Mouse (Mus musculus): ENCODE measurements around the gene Prrg2. TPM values are rescaled to one million over a fixed set of nuclear protein-coding genes. Genes with fewer than 3 reads are reported as not detected.

Gene Prrg2
- polyA plus RNA-seq, 1 experiment from 2014 or later: 8.5 TPM

DNA sequence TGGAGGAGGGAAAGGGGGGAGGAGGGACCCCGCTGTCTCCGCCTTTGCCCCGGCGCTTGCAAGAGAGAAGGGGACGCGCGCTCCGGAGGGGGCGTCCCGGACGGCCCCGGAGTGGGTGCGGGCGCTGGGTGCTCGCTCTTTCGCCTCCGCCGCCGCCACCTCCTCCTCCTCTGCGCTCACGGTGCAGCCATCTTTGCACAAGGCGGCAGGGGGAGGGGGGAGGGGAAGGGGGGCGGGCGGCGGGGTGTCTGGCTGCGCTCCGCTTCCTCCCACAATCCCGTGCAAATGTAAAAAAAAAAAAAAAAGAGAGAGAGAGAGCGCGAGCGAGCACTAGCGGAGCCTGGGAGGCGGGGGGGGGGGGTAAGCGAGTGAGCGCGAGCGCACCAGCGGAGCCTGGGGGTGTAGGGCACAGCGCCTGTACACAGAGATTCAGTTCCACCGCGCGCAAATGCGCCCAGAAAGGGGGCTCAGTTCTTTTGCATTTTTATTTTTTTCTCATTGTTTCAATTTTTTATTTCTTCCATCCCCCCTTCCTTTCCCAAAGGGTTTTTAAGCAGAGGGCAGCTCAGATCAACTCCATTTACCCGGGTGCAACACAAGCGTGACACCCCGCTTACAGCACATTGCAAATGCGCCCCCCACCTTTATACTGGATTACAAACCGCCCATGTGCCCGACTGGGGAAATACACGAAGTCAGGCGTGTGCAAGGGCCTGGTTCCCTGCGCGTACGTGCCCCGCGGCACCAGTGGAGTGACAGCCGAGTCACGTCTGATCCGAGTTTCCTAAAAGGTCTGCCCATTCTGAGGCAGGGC lies 9.2 kb downstream of the Prrg2 start:
- Histone ChIP-seq H3K4me1 (peaks cover 43% of the 10 kb centered on the region), H3K9me3 (replicated peaks) (no peaks in the 10 kb centered on the region)
- WGBS (ENCODE audit: insufficient replicate concordance): under 1% methylated on average over 26 of the region's 59 CpGs

DNA sequence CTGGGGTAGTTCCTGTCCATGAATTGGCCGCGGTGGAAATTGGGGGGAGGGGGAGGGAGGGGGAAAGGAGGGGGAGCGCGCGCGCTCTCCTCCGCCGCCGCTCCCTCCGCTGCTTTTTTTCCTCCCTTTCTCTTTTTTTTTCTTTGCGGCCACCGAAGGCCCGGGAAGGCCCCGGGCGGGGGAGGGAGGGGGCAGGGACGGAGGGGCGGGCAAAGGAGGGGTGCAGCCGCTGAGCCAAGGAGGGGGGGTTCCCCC lies 9.7 kb downstream of the Prrg2 start, which contains the start of gene Prr12:
TSS of gene Prr12 (minus strand) at position 20 of the 255 bp plus-strand sequence.
- Histone ChIP-seq H3K4me3 (peak within 1 kb of the TSS; percentile 80), H3K36me3 (peaks cover 26% of the 10 kb centered on the region), H3K4me1 (peaks cover 43% of the 10 kb centered on the region), H3K4me2 (peak within 1 kb of the TSS; percentile 98), H3K27ac (peak within 1 kb of the TSS; percentile 94), H3K27me3 (replicated peaks) (no peaks in the 10 kb centered on the region), H3K9ac (peak within 1 kb of the TSS; percentile 84), H3K9me3 (replicated peaks) (no peaks in the 10 kb centered on the region)
- ATAC-seq: peak; percentile 6; the same call in 1 of the 2 replicates
- 6% methylated on average over 11 of the region's 18 CpGs for WGBS (ENCODE audit: insufficient replicate concordance)

More for the DNA sequence above, 9.2 kb downstream of the Prrg2 start:
- Histone ChIP-seq H3K4me3 (peak overlapping the region; percentile 80), H3K27me3 (replicated peaks) (no peaks in the 10 kb centered on the region), H3K4me2 (peak overlapping the region; percentile 98), H3K27ac (peak overlapping the region; percentile 94), H3K36me3 (peaks cover 21% of the 10 kb centered on the region), H3K9ac (peak overlapping the region; percentile 84)
- peak; percentile 33 for ATAC-seq

- H3K4me1 ChIP-seq: peaks cover 43% of the 10 kb centered on the region
- peak overlapping the region; percentile 84 for H3K9ac ChIP-seq
- H3K9me3 ChIP-seq (replicated peaks): no peaks in the 10 kb centered on the region
- no peak for ATAC-seq
- H3K27ac ChIP-seq: peak overlapping the region; percentile 94
- H3K4me2 ChIP-seq: peak overlapping the region; percentile 98
- peaks cover 31% of the 10 kb centered on the region for H3K36me3 ChIP-seq
- WGBS (ENCODE audit: insufficient replicate concordance): 1% methylated on average over 38 of the region's 38 CpGs
- H3K4me3 ChIP-seq: peak overlapping the region; percentile 80
- no peaks in the 10 kb centered on the region for H3K27me3 ChIP-seq (replicated peaks)
Observed at GRCm38 (mm10) chr7:45052181-45052861, 10.2 kb downstream of the Prrg2 start.

GRCm38 (mm10) chr7:45051601-45051974 lies 10.9 kb downstream of the Prrg2 start:
- peak overlapping the region; percentile 80 for H3K4me3 ChIP-seq
- peaks cover 39% of the 10 kb centered on the region for H3K4me1 ChIP-seq
- H3K9me3 ChIP-seq (replicated peaks): no peaks in the 10 kb centered on the region
- 9% methylated on average over 13 of the region's 13 CpGs for WGBS (ENCODE audit: insufficient replicate concordance)
- H3K4me2 ChIP-seq: peak overlapping the region; percentile 98
- peak overlapping the region; percentile 84 for H3K9ac ChIP-seq
- H3K27ac ChIP-seq: peak overlapping the region; percentile 94
- no peaks in the 10 kb centered on the region for H3K27me3 ChIP-seq (replicated peaks)
- ATAC-seq: no peak
- peaks cover 38% of the 10 kb centered on the region for H3K36me3 ChIP-seq

GRCm38 (mm10) chr7:45050945-45051600 lies 11.4 kb downstream of the Prrg2 start:
- H3K36me3 ChIP-seq: peaks cover 44% of the 10 kb centered on the region
- H3K27ac ChIP-seq: peak overlapping the region; percentile 94
- H3K4me3 ChIP-seq: peak overlapping the region; percentile 80
- peaks cover 39% of the 10 kb centered on the region for H3K4me1 ChIP-seq
- 15% methylated on average over 16 of the region's 16 CpGs for WGBS (ENCODE audit: insufficient replicate concordance)
- no peaks in the 10 kb centered on the region for H3K27me3 ChIP-seq (replicated peaks)
- ATAC-seq: no peak
- H3K4me2 ChIP-seq: peak overlapping the region; percentile 98
- H3K9me3 ChIP-seq (replicated peaks): no peaks in the 10 kb centered on the region
- no peak overlapping the region; the same call in 1 of the 2 replicates for H3K9ac ChIP-seq

GRCm38 (mm10) chr7:45048923-45049657 lies 13.4 kb downstream of the Prrg2 start:
- no peak overlapping the region for H3K4me2 ChIP-seq
- 83% methylated on average over 23 of the region's 23 CpGs for WGBS (ENCODE audit: insufficient replicate concordance)
- no peaks in the 10 kb centered on the region for H3K27me3 ChIP-seq (replicated peaks)
- no peak overlapping the region for H3K4me3 ChIP-seq
- no peak for ATAC-seq
- H3K9ac ChIP-seq: no peak overlapping the region
- H3K9me3 ChIP-seq (replicated peaks): no peaks in the 10 kb centered on the region
- H3K4me1 ChIP-seq: peaks cover 31% of the 10 kb centered on the region
- H3K36me3 ChIP-seq: peaks cover 63% of the 10 kb centered on the region
- no peak overlapping the region for H3K27ac ChIP-seq

DNA sequence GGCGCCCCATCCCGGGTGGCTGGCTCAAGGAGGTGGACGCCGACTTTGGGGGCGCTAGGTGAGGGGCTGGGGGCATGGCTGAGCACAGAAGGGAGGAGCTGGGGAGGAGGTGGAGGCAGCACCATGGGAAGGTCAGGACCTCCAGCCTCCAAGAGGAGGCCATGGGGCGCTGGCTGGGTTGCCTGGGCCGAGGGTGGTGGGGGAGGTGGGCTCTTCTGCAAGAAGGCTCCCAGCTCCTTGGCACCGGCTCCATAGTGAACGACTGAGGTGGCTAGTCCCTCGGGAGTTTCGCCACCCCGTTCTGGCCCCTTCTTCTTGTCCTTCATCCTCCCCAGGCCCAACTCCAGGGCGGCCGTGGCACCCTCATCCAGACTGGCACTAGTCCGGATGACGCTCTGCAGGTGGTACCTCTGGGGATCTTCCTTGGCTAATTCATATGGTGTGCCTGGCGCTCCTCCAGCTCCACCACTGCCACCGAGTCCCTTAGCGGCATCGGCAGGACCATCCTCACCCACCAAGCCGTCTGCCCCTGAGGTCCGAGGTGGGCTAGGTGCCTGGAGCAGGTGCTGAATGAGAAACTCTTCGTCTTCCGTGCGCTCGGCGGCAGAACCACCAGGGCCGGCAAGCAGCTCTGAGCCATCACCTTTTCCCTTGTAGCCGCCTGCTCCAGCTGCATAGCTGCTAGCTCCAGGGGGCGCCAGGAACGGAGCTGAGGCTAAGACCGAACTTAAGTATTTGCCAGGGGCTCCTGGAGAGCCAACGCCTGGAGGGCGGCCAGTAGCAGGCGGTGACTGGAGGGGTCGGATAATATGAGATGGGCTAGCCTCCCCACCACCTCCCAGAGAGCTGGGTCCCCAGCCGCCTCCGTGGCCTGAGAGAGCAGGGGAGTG lies 14.2 kb downstream of the Prrg2 start:
- Histone ChIP-seq H3K27ac (no peak overlapping the region), H3K4me2 (no peak overlapping the region), H3K9ac (no peak overlapping the region), H3K36me3 (peaks cover 72% of the 10 kb centered on the region), H3K27me3 (replicated peaks) (no peaks in the 10 kb centered on the region), H3K9me3 (replicated peaks) (no peaks in the 10 kb centered on the region), H3K4me1 (peaks cover 23% of the 10 kb centered on the region), H3K4me3 (no peak overlapping the region)
- ATAC-seq: no peak
- WGBS (ENCODE audit: insufficient replicate concordance): 89% methylated on average over 38 of the region's 38 CpGs

- WGBS (ENCODE audit: insufficient replicate concordance): 85% methylated on average over 14 of the region's 14 CpGs
- peaks cover 79% of the 10 kb centered on the region for H3K36me3 ChIP-seq
Observed at GRCm38 (mm10) chr7:45047491-45047890, 15.0 kb downstream of the Prrg2 start.

DNA sequence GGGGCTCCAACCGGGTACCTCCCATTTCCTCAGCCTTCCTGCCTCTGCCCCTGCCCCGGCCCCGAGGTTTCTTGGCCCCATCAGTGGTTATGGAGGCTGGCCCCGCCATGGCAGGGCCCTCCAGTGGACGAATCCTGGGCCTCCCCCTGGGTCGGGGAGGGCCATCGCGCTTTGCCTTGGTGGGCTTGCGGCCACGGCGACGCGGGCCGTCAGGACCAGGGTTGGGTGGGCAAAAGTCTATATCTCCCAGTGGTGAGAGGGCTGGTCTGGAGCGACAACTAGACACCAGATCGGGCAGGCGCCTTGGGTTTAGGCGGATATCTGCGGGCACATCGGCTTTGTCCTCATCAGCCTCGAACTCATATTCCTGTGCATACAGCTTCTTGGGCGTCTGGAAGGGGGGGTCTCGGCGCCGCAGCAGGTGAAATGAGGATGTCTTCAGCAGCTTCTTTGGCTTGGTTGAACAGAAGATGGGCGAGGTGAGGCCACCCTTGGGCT lies 15.6 kb downstream of the Prrg2 start:
- WGBS (ENCODE audit: insufficient replicate concordance): 88% methylated on average over 26 of the region's 26 CpGs
- no peak for ATAC-seq
- no peak overlapping the region for H3K4me2 ChIP-seq
- peaks cover 85% of the 10 kb centered on the region for H3K36me3 ChIP-seq
- no peak overlapping the region for H3K4me3 ChIP-seq
- H3K4me1 ChIP-seq: peaks cover 14% of the 10 kb centered on the region
- H3K27me3 ChIP-seq (replicated peaks): no peaks in the 10 kb centered on the region
- H3K9me3 ChIP-seq (replicated peaks): no peaks in the 10 kb centered on the region
- no peak overlapping the region for H3K27ac ChIP-seq
- H3K9ac ChIP-seq: no peak overlapping the region

More at GRCm38 (mm10) chr7:45047491-45047890, 15.0 kb downstream of the Prrg2 start:
- no peak overlapping the region for H3K4me3 ChIP-seq
- no peak overlapping the region for H3K4me2 ChIP-seq
- no peak for ATAC-seq
- no peak overlapping the region for H3K9ac ChIP-seq
- no peaks in the 10 kb centered on the region for H3K27me3 ChIP-seq (replicated peaks)
- H3K9me3 ChIP-seq (replicated peaks): no peaks in the 10 kb centered on the region
- H3K4me1 ChIP-seq: peaks cover 20% of the 10 kb centered on the region
- no peak overlapping the region for H3K27ac ChIP-seq

DNA sequence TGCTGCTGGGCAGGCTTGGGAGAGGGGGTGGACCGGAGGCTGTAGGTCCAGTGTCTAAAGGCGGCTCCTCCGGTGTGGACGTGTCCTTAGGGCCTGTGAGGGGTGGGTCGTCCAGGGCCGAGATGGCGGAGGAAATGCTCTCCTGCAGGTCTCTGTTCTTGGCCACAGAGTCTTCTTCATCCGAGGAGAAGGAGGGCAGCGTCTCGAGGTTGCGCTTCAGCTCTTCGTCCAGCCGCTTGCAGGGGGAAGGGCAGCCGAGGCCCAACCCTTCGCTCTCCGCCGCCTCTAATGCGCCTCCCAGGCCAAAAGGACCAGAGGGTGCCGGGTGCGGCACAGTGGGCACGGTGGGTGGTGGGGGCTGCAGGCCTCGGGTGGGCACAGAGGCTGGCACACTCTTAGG lies 16.7 kb downstream of the Prrg2 start:
- Histone ChIP-seq H3K4me2 (no peak overlapping the region), H3K9ac (no peak overlapping the region), H3K27ac (no peak overlapping the region), H3K27me3 (replicated peaks) (no peaks in the 10 kb centered on the region), H3K4me1 (peaks cover 2% of the 10 kb centered on the region), H3K36me3 (peaks cover 97% of the 10 kb centered on the region), H3K4me3 (no peak overlapping the region), H3K9me3 (replicated peaks) (no peaks in the 10 kb centered on the region)
- 88% methylated on average over 22 of the region's 22 CpGs for WGBS (ENCODE audit: insufficient replicate concordance)
- ATAC-seq: no peak

- no peaks in the 10 kb centered on the region for H3K27me3 ChIP-seq (replicated peaks)
- peaks cover 99% of the 10 kb centered on the region for H3K36me3 ChIP-seq
- H3K4me1 ChIP-seq: no peaks in the 10 kb centered on the region
- H3K9ac ChIP-seq: no peak overlapping the region
- no peak overlapping the region for H3K27ac ChIP-seq
- no peak overlapping the region for H3K4me2 ChIP-seq
- WGBS (ENCODE audit: insufficient replicate concordance): 93% methylated on average over 14 of the region's 14 CpGs
- ATAC-seq: no peak
- no peak overlapping the region for H3K4me3 ChIP-seq
- H3K9me3 ChIP-seq (replicated peaks): no peaks in the 10 kb centered on the region
Observed at GRCm38 (mm10) chr7:45043307-45043706, 19.2 kb downstream of the Prrg2 start.
